In genomic region chr5:16184064-16184463, GRCm38 (mm10) we compare ENCODE assay signal across 23 mouse cellular contexts.
A peak's percentile ranks its signal among the peaks of the same experiment; 100 is the strongest.
DNase-seq lines count a peak whose midpoint lies in the region; ATAC-seq lines count a peak whose summit lies in the region.
"Had no signal": no experiment of that assay in that cellular context is flagged by ENCODE, and none has a peak within 500 bp of the region (broad histone marks: within the 10 kb centered on the region; RNA-seq: fewer than 3 reads in every experiment).

No protein-coding gene starts in this region.

- no peaks in the 10 kb centered on the region for H3K4me1 ChIP-seq in midbrain, embryonic 13.5 days (replicated peaks)
- H3K4me1 ChIP-seq in midbrain, embryonic 14.5 days (ENCODE audit: control insufficient read depth, insufficient read depth, low read length): no peaks in the 10 kb centered on the region
- no peaks in the 10 kb centered on the region for H3K4me1 ChIP-seq in hindbrain, embryonic 12.5 days
- H3K4me1 ChIP-seq: hindbrain, embryonic 10.5 days; neural tube, embryonic 15.5 days; stomach, embryonic 15.5 days had no signal

- no peak overlapping the region for H3K4me3 ChIP-seq in midbrain, embryonic 13.5 days (replicated peaks)
- H3K4me3 ChIP-seq in midbrain, embryonic 14.5 days (replicated peaks; ENCODE audit: low read depth, low read length): no peak overlapping the region
- no peak overlapping the region for H3K4me3 ChIP-seq in hindbrain, embryonic 12.5 days
- H3K4me3 ChIP-seq: heart, adult 2 months; heart, embryonic 15.5 days; hindbrain, embryonic 10.5 days; myocyte; neural tube, embryonic 15.5 days; stomach, embryonic 15.5 days had no signal

- no peak overlapping the region for H3K4me2 ChIP-seq in midbrain, embryonic 13.5 days (replicated peaks)
- H3K4me2 ChIP-seq in midbrain, embryonic 14.5 days (ENCODE audit: low read length): no peak overlapping the region
- H3K4me2 ChIP-seq in hindbrain, embryonic 12.5 days (replicated peaks): no peak overlapping the region
- H3K4me2 ChIP-seq: heart, embryonic 15.5 days; neural tube, embryonic 15.5 days; stomach, embryonic 15.5 days had no signal

- DNase-seq in midbrain, embryonic 14.5 days: no peak
- DNase-seq in 3T3-L1 (ENCODE audit: low read depth, low spot score) (peak; percentile 66), ES-CJ7 (ENCODE audit: low read depth, low spot score) (peak; percentile 6)
- peak; percentile 76 for DNase-seq in brain, adult 2 months (ENCODE audit: low read depth, low spot score)
- DNase-seq: cerebellum, postnatal 14 days; heart, adult 2 months; kidney, postnatal 4 days; layer of hippocampus, postnatal 36 days; liver; liver, postnatal 0 days; lung, postnatal 14 days; thymus, postnatal 25 days had no signal

- H3K9me3 ChIP-seq in midbrain, embryonic 13.5 days: no peaks in the 10 kb centered on the region
- H3K9me3 ChIP-seq in midbrain, embryonic 14.5 days (ENCODE audit: control insufficient read depth, low read length): no peaks in the 10 kb centered on the region
- H3K9me3 ChIP-seq in hindbrain, embryonic 12.5 days (replicated peaks): no peaks in the 10 kb centered on the region
- H3K9me3 ChIP-seq: heart, embryonic 15.5 days; hindbrain, embryonic 10.5 days; neural tube, embryonic 15.5 days; stomach, embryonic 15.5 days had no signal

- WGBS in midbrain, embryonic 13.5 days: 80% methylated on average over 1 of the region's 1 CpGs
- WGBS in midbrain, embryonic 14.5 days: 80% methylated on average over 1 of the region's 1 CpGs
- 100% methylated on average over 1 of the region's 1 CpGs for WGBS in hindbrain, embryonic 12.5 days

- peak overlapping the region; percentile 47; the same call in 1 of the 2 replicates for H3K27ac ChIP-seq in midbrain, embryonic 13.5 days
- H3K27ac ChIP-seq in midbrain, embryonic 14.5 days (replicated peaks; ENCODE audit: low read depth, low read length): no peak overlapping the region
- H3K27ac ChIP-seq in hindbrain, embryonic 12.5 days: no peak overlapping the region
- H3K27ac ChIP-seq: heart, adult 2 months; heart, embryonic 15.5 days; hindbrain, embryonic 10.5 days; neural tube, embryonic 15.5 days; stomach, embryonic 15.5 days had no signal

- no peaks in the 10 kb centered on the region for H3K36me3 ChIP-seq in midbrain, embryonic 13.5 days
- H3K36me3 ChIP-seq in midbrain, embryonic 14.5 days (ENCODE audit: control insufficient read depth, insufficient read depth, low read length): no peaks in the 10 kb centered on the region
- no peaks in the 10 kb centered on the region for H3K36me3 ChIP-seq in hindbrain, embryonic 12.5 days
- H3K36me3 ChIP-seq: heart, embryonic 15.5 days; hindbrain, embryonic 10.5 days; neural tube, embryonic 15.5 days; stomach, embryonic 15.5 days had no signal

- H3K27me3 ChIP-seq in midbrain, embryonic 13.5 days: no peaks in the 10 kb centered on the region
- H3K27me3 ChIP-seq in midbrain, embryonic 14.5 days (ENCODE audit: control insufficient read depth, insufficient read depth, low read length): no peaks in the 10 kb centered on the region
- no peaks in the 10 kb centered on the region for H3K27me3 ChIP-seq in hindbrain, embryonic 12.5 days
- H3K27me3 ChIP-seq: heart, embryonic 15.5 days; neural tube, embryonic 15.5 days; Patski; stomach, embryonic 15.5 days had no signal

- ATAC-seq in midbrain, embryonic 13.5 days: no peak
- no peak for ATAC-seq in midbrain, embryonic 14.5 days (ENCODE audit: low FRiP score, low TSS enrichment)
- no peak for ATAC-seq in erythroblast, adult 5-6 weeks (replicated peaks; ENCODE audit: low FRiP score, poor library complexity, severe bottlenecking)
- ATAC-seq in hindbrain, embryonic 12.5 days (ENCODE audit: low FRiP score): no peak
- ATAC-seq: forebrain, embryonic 16.5 days; inflammation-experienced regulatory T-cells, adult 6 months; liver, postnatal 0 days; Patski had no signal

- no peak overlapping the region for H3K9ac ChIP-seq in midbrain, embryonic 13.5 days (replicated peaks)
- H3K9ac ChIP-seq in midbrain, embryonic 14.5 days (replicated peaks; ENCODE audit: low read length): no peak overlapping the region
- no peak overlapping the region for H3K9ac ChIP-seq in hindbrain, embryonic 12.5 days
- H3K9ac ChIP-seq: heart, embryonic 15.5 days; liver, postnatal 0 days; neural tube, embryonic 15.5 days; stomach, embryonic 15.5 days had no signal
